Mouse (Mus musculus) cerebellum, postnatal 36 days (tissue): ENCODE results near the gene Klf12.
"Not testable (repeated sequence)": the region's sequence is repeated elsewhere in the genome, so short reads cannot be mapped to it uniquely, and the experiment has no call there.

ENCODE experiments used
- DNase-seq, 2 experiments: peaks; one replicate each; pipeline ENCODE4 v3.0.0; 2021 to 2022; ENCODE audit warnings: mixed read lengths in 2 of 2

Klf12 gene

DNA sequence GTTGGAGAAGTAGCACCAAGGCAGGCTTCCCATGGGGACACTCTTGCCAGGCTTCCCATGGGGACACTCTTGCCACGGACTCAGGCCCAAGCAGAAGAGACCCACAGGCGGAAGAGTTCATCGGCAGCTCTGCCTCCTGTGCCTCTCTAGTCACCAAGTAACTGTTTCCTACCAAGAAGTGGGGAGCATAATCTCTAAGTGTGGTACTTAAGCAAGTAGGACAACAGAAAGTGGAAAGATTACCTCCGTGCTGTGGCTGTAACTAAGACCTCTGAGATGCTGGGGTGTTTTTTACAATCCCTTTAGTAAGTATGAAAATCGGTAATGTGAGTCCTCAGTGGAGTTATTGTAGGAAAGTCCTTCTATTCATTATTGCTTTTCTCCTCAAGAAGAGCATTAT, 410.8 kb downstream of the Klf12 start:
- no peak for DNase-seq

DNA sequence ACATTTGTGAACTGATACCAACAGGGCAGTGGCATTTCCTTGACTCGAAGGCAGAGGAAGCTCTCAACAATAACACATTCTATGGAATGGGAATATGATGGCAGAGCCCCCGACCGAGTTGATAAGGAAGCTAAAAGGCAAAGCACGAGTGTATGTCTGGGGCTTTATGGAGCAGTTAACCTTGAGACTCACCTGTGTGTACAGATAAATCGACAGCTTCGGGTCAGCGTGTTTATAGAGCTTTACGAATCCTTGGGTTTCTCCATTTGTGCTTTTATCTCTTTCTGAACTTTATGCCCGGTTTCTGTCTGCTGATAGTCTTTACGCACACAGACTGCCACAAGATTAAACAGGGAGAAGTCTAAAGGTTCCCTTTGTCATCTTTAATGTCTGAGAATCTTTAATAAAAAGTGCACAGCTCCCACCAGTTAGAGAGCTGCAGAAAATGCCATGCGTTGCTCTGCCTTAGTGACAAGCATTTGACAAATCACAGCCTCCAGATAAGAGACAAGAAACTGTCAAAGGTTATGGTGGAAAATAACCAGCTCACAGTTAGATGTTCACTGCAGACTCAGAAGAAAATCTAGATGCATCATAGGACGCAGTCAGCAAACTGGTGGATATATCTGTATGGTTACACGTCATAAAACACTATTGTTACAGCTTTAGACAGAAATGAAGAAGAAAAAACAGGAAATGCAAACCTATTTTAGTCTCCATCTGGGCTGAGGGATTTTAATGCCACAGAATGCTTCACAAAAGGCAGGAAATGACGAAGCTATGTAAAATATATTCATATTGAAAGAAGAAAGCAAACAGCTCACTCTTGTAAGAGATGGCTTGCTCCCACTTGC, 428.1 kb downstream of the Klf12 start:
- DNase-seq: no peak

DNA sequence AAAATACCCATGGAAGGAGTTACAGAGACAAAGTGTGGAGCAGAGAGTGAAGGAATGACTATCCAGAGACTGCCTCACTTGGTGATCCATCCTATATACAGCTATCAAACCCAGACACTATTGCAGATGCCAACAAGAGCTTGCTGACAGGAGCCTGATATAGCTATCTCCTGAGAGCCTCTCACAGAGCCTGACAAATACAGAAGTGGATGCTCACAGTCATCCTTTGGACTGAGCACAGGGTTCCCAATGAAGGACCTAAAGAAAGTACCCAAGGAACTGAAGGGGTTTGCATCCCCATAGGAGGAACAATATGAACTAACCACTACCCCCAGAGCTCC, 430.0 kb downstream of the Klf12 start:
- DNase-seq: not testable (repeated sequence)

- not testable (repeated sequence) for DNase-seq
Measured at GRCm38 (mm10) chr14:99853769-99854466, 430.6 kb downstream of the Klf12 start.

GRCm38 (mm10) chr14:99850350-99850749, 434.1 kb downstream of the Klf12 start:
- DNase-seq: no peak

DNA sequence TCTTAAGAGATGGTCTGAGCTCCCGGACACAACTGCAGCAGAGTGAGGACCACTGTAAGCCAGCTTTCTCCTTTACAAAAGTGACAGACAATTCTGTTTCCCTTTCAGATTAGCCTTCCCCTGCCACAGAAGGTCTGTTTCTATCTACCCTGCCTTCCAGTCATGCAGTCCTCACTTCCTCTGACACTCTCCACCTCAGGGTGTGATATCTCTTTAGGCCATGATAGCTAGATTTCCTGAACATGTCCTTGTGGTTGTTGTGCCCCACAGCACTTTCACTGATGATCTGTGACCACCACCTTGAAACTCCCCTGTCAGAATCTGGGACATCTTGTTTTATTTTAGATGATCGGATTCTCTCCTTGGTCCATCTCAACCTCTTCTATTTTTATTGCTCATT, 437.0 kb downstream of the Klf12 start:
- DNase-seq: no peak

GRCm38 (mm10) chr14:99826713-99827112, 457.8 kb downstream of the Klf12 start:
- no peak for DNase-seq
